Mouse (Mus musculus) CH12.LX (cell line): ENCODE data around the gene Kif20b. TPM values are rescaled to one million over a fixed set of nuclear protein-coding genes. Genes with fewer than 3 reads are reported as not detected.

Experiments used
- DNase-seq: peaks from one replicate; pipeline ENCODE4 v3.0.0-alpha.2; 2013; ENCODE audit errors: extremely low read depth
- H3K27ac ChIP-seq: 2 replicates; pipeline ENCODE4 v1.5.1; 2012; ENCODE audit warnings: low read depth, mild to moderate bottlenecking, control low read depth, moderate library complexity; ENCODE audit not compliant: insufficient read depth
- H3K27me3 ChIP-seq: replicated peaks from 2 replicates; pipeline ENCODE3; 2012; ENCODE audit warnings: inconsistent platforms
- H3K36me3 ChIP-seq, 2 experiments: replicated peaks in 1 of 2; 2 replicates each; pipeline versions ENCODE3 to v1.6.1; 2012; ENCODE audit warnings: inconsistent platforms in 1 of 2, low read length in 1 of 2, mild to moderate bottlenecking in 1 of 2, mixed read lengths in 1 of 2, moderate library complexity in 1 of 2; ENCODE audit not compliant: control insufficient read depth in 1 of 2, insufficient read depth in 1 of 2
- H3K4me1 ChIP-seq, 2 experiments: 2 replicates each; pipeline ENCODE4 v1.6.1; 2012; ENCODE audit warnings: inconsistent platforms in 1 of 2, moderate library complexity in 1 of 2; ENCODE audit not compliant: insufficient read depth in 2 of 2, control insufficient read depth in 1 of 2
- H3K4me2 ChIP-seq: 2 replicates; pipeline ENCODE4 v1.6.1; 2012; ENCODE audit warnings: low read depth, mild to moderate bottlenecking, control low read depth; ENCODE audit not compliant: poor library complexity, insufficient read depth, severe bottlenecking
- H3K4me3 ChIP-seq, 3 experiments: fragments of 150-350 bp in 1 of 3; sonication (generic) in 1 of 3; replicated peaks in 1 of 3; 2 replicates each; pipeline versions ENCODE3 to v1.5.1; 2011 to 2012; ENCODE audit warnings: low read depth in 2 of 3, low read length in 2 of 3, mild to moderate bottlenecking in 2 of 3, moderate library complexity in 2 of 3, control low read depth in 1 of 3, improper control_type of control experiment in 1 of 3, inconsistent platforms in 1 of 3, mixed read lengths in 1 of 3; ENCODE audit not compliant: poor library complexity in 1 of 3
- H3K79me2 ChIP-seq: replicated peaks from 2 replicates; pipeline ENCODE4 v1.6.1; 2012; ENCODE audit warnings: mild to moderate bottlenecking, moderate library complexity; ENCODE audit not compliant: control insufficient read depth, poor library complexity, insufficient read depth, severe bottlenecking; ENCODE audit errors: extremely low read depth
- H3K9ac ChIP-seq: 2 replicates; pipeline ENCODE4 v1.6.1; 2012; ENCODE audit warnings: low read depth, mild to moderate bottlenecking, control low read depth, moderate library complexity; ENCODE audit not compliant: insufficient read depth
- H3K9me3 ChIP-seq: replicated peaks from 2 replicates; pipeline ENCODE3; 2012; ENCODE audit warnings: low read length, inconsistent platforms, mixed read lengths
- CTCF ChIP-seq, 2 experiments: IDR thresholded peaks in 1 of 2; conservative IDR thresholded peaks in 1 of 2; 2 replicates each; pipeline ENCODE4 v1.5.1; 2011 to 2012; ENCODE audit warnings: low read depth in 2 of 2, low read length in 2 of 2, improper control_type of control experiment in 1 of 2, inconsistent platforms in 1 of 2, mild to moderate bottlenecking in 1 of 2, moderate library complexity in 1 of 2
- E2F4 ChIP-seq: IDR thresholded peaks from 2 replicates; pipeline ENCODE4 v1.6.1; 2011; ENCODE audit warnings: low read depth, low read length, improper control_type of control experiment; ENCODE audit not compliant: insufficient replicate concordance
- EP300 ChIP-seq: IDR thresholded peaks from 2 replicates; pipeline ENCODE4 v1.6.1; 2011; ENCODE audit warnings: low read length, improper control_type of control experiment
- MEF2A ChIP-seq: IDR thresholded peaks from 2 replicates; pipeline ENCODE4 v1.6.1; 2014; ENCODE audit warnings: low read depth, mild to moderate bottlenecking, inconsistent platforms, low read length, improper control_type of control experiment, borderline replicate concordance
- PAX5 ChIP-seq: IDR thresholded peaks from 2 replicates; pipeline ENCODE4 v1.6.1; 2012; ENCODE audit warnings: low read length, inconsistent platforms, mixed read lengths
- TCF12 ChIP-seq: IDR thresholded peaks from 2 replicates; pipeline ENCODE4 v1.6.1; 2014; ENCODE audit warnings: low read depth, mild to moderate bottlenecking, inconsistent platforms, low read length, improper control_type of control experiment
- UBTF ChIP-seq: IDR thresholded peaks from 2 replicates; pipeline ENCODE4 v1.6.1; 2012; ENCODE audit warnings: low read depth, mild to moderate bottlenecking, inconsistent platforms, low read length, improper control_type of control experiment, moderate library complexity
- dilution Hi-C: fragments of 300-500 bp; cut with MboI; formaldehyde crosslinking; loops from 2 replicates; pipeline ENCODE4 v1.14.3; 2020; ENCODE audit warnings: low sequenced_read_pairs; ENCODE audit not compliant: extremely low pct_unique_long_range_greater_than_20kb, extremely low pct_ligation_motif_present
- in situ Hi-C: fragments of 300-500 bp; cut with MboI; formaldehyde crosslinking; loops from 3 replicates; pipeline ENCODE4 v1.14.3; 2019; ENCODE audit warnings: low sequenced_read_pairs, low pct_ligation_motif_present, low pct_unique_long_range_greater_than_20kb, mixed read lengths
- polyA plus RNA-seq: library from polyadenylated mRNA; unstranded; fragments of >175 nt; gene quantifications from 2 replicates; pipeline ENCODE4 v1.2.1, GENCODE M21; 2012; ENCODE audit warnings: low read depth; ENCODE audit not compliant: insufficient read length
- total RNA-seq, 2 experiments: library from RNA; depleted of rRNA; stranded (reverse); fragments of 300-350 nt in 1 of 2; fragments of >200 nt in 1 of 2; gene quantifications; 2 replicates each; pipeline ENCODE4 v1.2.3; 2012 to 2014

The Kif20b gene
- total and polyA plus RNA-seq, 3 experiments, result 32.4 to 89.0 (median 59.5) TPM

GRCm38 (mm10) chr19:35018209-35018581 lies 96.0 kb downstream of the Kif20b start:
- Histone ChIP-seq H3K9me3 (no peaks in the 10 kb centered on the region), H3K27me3 (no peaks in the 10 kb centered on the region), H3K4me1 (no peaks in the 10 kb centered on the region), H3K4me3 (no peak overlapping the region), H3K36me3 (no peaks in the 10 kb centered on the region), H3K4me2 (no peak overlapping the region), H3K9ac (no peak overlapping the region), H3K27ac (no peak overlapping the region), H3K79me2 (no peaks in the 10 kb centered on the region)
- DNase-seq, result no peak
- in situ Hi-C loops, result no loop called here
- no peak for TF ChIP-seq CTCF (conservative IDR thresholded peaks at IDR 0.05 in 1 of 2, IDR thresholded peaks at IDR 0.05 in 1 of 2; ENCODE audit: low read depth in 2 of 2, low read length in 2 of 2)
- TF ChIP-seq TCF12, result no peak
- no peak for TF ChIP-seq MEF2A
- no peak for TF ChIP-seq PAX5
- no peak for TF ChIP-seq E2F4
- no peak for TF ChIP-seq UBTF
- no peak for TF ChIP-seq EP300
- dilution Hi-C loops, result no loop called here

Other genes with a start within 250 kb of the Kif20b start
- 0.08 TPM in 2 replicates for gene Slc16a12, start 175.1 kb upstream of the Kif20b start, total RNA-seq (2012; rRNA removed)
- gene Slc16a12, start 175.1 kb upstream of the Kif20b start, total RNA-seq (2014; rRNA removed), result 0.08 and 0.46 TPM in 2 replicates
- gene Slc16a12, start 175.1 kb upstream of the Kif20b start, polyA plus RNA-seq, result 0.16 TPM in 1 of 2 replicates, not detected in the other
- gene Pank1, start 42.9 kb upstream of the Kif20b start, total RNA-seq (2012; rRNA removed), result 1.7 and 1.8 TPM in 2 replicates
- 3.2 and 3.3 TPM in 2 replicates for gene Pank1, start 42.9 kb upstream of the Kif20b start, total RNA-seq (2014; rRNA removed)
- 2.9 and 3.2 TPM in 2 replicates for gene Pank1, start 42.9 kb upstream of the Kif20b start, polyA plus RNA-seq